Mouse (Mus musculus): ENCODE data around the gene Clcnka. TPM values are rescaled to one million over a fixed set of nuclear protein-coding genes. Genes with fewer than 3 reads are reported as not detected.

The Clcnka gene
- total RNA-seq, 1 experiment from 2014 or later = not detected

DNA sequence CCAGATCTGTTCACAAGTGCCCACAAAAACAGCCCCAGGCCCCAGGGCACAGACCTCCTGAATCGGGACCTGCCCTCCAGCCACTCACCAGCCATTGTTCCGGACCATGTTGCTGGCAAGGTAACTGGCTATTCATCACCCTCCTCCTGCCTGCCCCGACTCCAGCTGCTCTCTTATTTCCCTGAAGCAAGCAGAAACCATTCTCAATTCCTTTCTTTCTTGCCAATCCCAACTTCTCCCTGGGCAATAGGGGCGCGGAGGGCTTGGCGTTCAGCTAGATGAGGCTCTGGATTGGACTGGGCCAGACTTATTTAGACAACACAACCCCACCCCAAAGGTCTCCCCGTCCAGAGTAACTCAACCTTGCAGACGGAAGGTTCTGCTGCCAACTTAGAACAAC, 18.9 kb downstream of the Clcnka start:
- no peak for DNase-seq

DNA sequence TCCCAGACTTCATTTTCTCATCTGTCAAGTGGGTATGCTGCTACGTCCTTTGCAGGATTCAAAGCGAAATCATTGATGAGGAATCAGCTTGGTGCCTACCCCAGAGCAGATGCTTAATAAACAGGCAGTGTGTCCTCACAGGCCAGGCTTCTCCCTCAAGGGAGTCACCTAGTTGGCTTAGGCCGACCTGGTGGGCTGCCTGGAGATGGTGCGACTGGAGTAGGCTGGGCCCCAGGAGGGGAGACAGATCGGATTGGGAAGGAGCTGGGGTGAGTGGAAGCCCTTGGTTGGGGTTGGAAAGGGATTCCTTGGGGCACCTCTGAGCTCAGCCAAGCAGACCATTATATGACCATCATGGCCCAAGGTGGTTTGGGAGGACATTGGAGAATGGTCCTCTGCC, 26.1 kb downstream of the Clcnka start:
- peak; percentile 68 for DNase-seq

DNA sequence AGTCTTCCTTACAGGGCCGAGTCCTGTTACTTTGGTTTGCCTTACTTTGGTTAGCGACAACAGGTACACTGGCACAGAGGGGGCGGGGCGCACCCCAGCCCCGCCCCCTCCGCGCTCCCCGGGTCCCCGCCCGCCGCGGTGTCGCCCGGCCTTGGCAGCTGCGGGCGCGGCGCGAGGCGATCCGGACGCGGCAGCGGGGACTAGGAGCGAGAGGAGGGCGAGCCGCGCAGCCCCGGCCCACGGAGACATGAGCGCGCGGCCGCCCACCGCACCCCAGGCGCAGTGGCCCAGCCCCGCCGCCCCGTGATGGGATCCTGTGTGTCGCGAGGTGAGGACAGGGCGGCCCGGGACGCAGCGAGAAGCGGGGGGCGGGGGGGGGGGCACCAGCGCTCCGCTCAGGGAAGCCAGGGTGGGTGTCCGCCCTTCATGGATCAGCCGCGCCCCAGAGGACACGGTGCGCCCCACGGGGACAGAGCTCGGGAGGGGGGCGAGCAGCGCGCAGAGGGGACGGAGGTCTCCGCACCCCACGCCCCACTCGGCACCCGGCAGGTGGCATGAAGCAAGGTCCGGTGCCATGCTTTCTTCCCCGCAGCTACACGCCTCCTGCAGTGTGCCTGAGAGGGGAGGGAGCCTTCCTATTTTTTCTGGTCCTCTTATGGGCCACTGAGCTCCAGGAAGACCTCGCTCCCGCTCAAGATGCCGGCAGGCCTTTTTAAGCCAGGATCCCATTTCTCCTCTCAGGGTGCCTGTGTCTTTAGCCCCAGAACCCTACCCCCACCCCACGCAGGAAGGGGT, 30.3 kb downstream of the Clcnka start, which contains the start of gene Fam131c:
Gene Fam131c (plus strand): TSS at position 224 of the 795 bp plus-strand sequence.
- DNase-seq = peak; percentile 72

DNA sequence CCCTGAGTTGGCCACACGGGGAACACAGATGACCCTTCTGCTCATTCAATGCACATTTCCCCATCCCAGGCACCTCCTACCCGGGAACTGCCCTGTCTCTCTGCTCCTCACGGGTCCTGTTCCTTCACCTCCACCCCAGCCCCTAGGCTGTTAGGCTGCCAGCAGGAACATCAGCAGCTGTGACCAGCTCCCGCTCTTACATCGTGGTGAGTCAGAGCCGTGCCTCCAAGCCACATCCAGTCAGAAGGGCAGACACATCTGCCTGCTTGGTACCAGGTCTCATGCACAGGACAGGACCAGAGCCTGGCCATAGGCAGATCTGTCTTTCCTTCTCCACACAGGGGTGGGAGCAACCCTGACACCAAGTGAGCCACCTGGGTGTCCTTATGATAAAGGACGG, 32.6 kb downstream of the Clcnka start:
- DNase-seq = peak; percentile 62

DNA sequence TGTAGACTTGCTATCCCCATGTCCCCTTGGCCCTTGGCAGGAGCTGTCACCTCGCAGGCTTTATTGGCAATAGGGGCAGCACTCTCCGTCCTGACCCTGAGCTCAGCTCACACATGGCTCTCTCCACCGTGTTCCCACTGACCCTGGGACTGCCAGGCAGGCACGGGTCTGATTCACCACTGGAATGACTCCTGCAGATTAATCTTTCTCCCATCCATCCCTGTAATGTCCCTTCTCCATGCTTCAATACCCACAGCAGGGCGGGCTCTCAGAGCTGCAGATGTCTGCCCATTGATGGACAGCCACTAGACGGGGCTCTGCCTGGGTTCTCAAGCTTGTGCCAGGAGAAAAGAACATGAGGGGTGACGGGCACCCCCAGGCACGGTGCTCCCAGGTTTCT, 33.4 kb downstream of the Clcnka start:
- DNase-seq = peak; percentile 82

DNA sequence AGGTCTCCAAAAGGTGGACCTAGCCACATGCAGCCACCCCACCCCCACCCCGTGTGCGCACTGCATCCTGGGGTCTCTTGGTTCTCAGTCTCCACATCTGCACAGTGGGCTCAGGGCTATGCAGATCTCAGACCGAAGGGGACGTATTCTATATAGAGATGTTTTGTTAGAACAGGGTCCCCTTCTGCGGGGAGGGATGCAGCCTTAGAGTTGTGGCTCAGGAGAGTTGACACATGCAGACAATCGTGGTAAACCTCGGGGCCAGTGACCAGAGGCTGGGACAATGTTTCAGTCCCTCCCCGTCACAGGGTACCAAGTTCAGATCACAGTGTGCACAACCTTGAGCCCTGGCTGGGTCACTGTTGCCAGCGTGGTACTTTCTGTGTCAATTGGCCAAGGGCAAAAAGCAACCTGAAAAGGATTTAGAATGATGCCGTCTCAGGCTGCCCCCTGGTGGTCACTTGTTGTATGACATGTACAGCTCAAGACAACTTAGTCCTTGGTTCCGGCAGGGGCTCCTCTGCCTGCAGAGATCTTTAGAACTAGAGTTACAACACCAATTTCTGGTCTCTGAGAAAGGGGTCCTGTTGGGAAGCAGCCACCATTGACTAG, 35.5 kb downstream of the Clcnka start:
- peak; percentile 91 for DNase-seq

DNA sequence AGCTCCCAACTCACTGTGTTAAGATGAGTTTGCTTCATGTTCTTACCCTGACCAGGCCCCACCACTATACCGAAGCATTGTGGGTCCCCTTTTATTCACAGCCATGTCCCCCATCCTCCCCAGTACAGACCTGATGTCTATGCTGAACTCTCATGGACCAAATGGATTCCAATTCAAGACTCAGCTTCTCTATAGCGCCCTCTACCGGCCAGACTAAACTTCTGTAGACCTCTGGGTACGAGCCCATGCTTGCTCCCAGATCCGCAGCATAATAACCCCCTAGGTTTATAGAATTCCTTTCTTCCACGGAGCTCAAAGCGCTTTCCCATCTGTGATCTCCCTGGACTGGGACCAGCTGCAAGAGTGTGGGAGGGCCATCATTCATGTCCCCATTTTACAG, 37.7 kb downstream of the Clcnka start:
- DNase-seq = peak; percentile 77

DNA sequence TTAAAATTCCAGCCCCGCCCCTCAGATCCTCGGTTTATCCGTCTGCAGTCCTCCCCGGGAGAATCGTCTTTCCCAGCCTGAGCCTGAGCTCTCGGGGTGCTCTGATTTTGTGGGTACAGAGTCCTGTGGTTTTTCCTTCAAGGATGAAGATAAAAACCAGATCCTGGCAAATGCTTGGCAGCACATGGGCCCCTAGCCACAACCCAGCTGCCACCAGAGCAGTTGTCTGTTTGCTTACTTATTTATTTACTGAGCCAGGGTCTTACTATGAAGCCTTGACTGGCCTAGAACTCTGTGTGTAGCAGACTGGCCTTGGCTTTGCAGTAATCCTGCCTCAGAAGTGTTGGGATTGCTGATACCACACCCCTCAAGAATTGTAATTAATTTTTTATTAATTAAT, 39.3 kb downstream of the Clcnka start:
- DNase-seq = no peak

DNA sequence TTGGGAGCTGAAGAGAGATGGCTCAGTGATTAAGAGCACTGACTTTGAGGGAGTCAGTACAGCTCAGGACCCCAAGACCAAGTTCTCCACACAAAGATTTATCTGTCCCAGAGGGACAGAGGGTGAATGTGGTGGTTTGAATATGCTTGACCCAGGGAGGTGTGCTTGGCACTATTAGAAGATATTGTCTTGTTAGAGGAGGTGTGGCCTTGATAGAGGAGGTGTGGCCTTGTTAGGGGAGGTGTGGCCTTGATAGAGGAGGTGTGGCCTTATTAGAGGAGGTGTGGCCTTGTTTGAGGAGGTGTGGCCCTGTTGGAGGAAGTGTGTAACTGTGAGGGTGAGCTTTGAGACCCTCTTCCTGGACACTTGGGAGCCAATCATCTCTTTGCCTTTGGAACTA, 40.7 kb downstream of the Clcnka start:
- DNase-seq = no peak

DNA sequence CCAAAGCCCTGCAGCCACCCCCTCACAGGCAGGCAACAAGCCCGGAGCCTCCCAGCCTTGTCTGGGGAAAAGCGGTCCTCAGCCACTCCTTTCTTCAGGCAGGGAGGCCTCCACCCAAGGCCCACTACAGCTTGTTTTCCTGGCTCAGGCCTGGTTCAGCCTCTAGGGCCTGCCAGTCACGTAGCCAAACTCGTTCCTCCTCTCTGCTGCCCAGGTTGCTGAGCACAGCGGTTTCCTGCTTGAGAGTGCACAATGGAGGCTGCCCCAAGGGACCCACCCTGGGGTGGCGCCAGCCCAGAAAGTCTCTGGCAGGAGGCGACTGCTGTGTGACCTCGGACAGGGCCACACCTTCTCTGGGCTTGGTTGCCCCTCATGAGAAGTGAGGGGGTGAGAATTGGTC, 44.7 kb downstream of the Clcnka start:
- peak; percentile 68 for DNase-seq

DNA sequence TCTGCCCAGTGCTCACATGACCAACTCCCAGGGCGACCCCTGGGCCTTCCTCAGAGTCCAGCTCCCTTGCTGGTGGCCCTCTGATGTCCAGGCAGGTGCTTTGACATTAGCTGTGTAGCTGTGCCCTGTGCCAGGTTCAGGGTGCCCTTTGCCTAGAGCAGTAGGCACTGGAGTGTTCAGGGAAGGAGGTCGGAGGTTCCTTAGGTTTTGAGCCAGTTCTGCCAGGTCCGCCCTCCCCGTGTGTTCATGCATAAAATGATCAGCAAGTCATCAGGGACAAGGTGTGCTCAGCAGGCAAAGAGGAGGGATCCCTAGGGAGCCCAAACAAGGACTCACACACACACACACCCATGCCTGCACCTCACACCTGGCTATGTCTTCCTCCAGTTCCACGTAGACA, 45.5 kb downstream of the Clcnka start:
- DNase-seq = no peak

DNA sequence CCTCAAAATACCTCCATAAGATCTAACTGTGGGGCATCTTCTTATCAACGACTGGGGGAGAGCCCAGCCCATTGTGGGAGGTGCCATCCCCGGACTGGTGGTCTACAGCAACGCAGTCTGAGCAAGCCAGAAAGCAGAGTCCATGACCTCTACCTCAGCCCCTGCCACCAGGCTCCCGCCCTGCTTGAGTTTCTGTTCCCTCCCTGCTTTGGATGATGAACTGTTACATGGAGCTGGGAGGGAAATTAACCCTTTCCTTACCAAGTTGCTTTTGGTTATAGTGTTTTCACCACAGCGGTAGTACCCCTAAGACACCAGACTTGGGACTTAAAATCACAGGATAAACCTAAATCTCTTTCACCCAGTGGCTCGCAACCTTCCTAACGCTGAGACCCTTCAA, 46.6 kb downstream of the Clcnka start:
- no peak for DNase-seq

DNA sequence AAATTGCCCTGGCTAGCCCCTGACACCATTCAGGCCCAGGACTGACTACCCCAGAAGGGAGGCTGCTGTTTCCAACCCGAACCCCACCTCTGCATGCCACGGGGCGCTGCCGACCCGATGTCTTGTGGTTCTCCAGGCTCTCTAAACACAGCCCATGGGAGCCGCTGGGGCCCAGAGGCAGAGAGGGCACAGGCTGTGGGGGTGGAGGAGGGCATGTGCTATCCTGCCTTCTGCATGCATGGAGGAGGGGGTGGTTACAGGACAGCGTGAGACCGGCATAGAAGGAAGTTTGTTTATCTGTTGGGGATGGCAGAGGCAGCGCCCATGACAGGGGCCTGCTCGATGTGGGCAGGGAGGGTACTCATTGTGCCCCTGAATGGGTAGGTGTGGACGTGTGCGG, 48.5 kb downstream of the Clcnka start:
- no peak for DNase-seq

DNA sequence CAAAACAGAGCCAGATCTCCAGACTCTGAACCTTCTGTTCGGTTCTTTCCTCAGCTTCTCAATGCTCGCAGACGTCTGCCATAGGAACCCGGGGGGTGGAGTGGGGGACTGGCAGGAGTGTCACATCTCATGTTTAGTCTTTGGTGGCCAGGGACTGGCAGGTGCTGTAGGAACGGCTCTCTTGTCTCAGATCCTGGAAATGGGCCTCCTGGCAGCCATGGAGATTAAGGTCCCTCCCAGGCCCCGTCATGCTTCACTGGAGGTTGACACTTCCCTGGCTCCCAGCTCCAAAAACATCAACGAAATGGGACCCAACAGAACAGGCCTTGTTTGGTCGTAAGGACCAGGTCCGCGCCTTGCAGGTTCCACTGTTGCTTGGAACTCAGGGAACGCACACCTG, 49.9 kb downstream of the Clcnka start:
- no peak for DNase-seq

DNA sequence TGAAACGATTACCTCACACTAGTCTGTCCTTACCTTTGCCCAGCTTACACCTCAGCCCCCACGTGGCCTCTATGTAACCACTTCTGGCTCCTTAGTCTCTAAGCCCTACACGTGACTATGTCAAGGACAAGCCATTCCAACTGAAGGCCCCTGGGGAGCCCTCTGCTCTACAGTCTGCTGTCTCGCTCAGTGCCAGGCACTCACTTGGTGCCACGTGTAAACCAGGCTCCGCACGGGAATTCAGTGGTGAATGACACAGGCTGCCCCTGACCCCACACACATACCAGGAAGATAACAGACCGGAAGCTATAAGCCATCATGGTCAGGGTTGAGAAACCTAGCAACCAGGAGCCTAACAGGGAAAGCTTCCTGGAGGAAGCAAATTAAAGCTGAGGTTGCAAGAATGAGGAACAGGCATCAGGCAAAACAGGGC, 51.1 kb downstream of the Clcnka start:
- peak; percentile 78 for DNase-seq

DNA sequence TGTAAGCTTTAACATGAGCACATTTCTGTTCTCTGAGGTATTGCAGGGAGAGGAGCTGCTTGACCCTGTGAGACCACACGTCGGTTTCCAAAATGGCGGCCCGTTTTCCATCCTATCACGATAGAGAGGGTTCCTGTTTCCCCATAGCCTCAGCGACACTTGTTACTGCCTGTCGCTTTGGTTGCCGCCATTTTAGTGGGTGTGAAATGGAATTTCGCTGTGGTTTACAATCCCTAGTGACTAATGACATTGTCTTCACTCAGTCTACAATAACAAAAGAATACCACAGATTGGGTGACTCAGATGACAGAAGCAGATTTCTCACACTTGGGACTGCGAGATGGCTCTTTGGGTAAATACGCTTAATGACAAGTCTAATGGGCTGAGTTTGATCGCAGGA, 53.3 kb downstream of the Clcnka start:
- no peak for DNase-seq

DNA sequence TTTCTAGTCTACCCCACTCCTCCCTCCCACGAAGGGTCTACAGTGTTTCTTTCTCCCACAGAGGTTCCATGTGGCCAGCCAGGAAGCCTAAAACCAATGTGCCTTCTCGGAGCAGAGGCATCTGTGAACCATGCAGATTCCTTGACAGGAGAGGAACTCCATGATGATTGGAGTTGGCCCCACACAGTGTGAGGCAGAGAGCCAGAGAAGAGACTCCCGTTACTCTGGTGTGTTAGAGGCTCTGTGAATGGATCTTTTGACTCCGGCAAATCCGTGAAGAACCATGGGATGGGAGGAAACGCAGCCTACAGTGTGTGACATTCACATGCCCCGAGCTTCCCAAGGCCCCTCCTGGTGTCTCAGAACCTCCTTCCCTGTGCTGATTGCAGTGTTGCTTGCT, 55.0 kb downstream of the Clcnka start:
- no peak for DNase-seq

DNA sequence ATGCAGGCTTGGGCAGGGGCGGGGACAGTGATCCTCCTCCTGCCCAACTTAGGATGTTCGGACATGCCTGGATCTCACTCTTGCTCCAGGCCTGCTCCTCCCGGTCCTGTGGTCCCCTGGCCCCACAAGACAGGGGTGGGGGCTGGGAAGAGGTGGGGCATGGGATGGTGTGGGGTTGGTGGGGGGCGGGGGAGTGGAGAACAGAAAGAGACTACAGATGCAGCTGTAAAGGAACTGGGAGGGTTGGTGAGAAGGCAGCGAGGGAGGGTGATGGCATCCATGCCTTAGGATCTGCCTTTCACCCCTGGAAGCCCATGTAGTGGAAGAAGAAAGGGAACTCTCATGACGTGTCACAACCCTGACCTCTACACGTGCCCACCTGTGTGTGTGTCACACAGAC, 57.0 kb downstream of the Clcnka start:
- DNase-seq = no peak

DNA sequence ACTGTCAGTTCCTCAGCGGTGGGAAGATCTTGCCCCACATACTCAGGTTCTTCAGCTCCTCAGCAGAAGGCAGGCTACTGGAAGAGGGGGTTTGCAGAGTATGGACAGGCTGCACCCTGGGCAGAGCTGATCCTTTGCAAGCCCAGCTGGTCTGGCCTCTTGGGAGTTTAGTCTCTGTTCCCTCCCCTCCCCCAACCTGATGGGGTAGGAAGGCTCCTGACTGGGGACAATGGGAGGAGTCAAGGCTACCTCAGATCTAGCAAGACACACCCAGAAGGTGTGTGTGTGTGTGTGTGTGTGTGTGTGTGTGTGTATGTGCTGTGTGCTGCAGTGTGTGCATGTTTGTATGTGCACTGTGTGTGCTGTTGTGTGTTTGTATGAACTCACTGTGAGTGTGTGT, 59.7 kb downstream of the Clcnka start:
- no peak for DNase-seq

DNA sequence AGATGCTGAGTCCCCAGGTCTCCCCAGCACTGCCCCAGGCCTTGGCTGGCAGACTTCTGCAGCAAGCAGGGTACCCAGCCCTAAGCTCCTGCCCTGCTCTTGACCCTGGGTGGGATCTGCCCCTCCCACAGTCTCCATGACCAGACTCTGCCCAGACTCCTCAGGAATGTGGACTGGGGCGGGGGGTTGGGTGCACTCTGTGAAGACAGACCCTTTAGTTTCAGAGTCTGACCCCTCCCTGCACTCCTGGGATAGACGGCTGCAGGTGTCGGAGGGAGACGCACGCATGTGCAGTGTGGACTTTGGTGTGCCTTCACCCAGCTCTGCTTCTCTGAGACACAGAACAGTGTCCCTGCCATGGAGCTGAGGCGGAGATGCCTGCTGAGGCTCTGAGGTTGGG, 60.5 kb downstream of the Clcnka start:
- DNase-seq = no peak

DNA sequence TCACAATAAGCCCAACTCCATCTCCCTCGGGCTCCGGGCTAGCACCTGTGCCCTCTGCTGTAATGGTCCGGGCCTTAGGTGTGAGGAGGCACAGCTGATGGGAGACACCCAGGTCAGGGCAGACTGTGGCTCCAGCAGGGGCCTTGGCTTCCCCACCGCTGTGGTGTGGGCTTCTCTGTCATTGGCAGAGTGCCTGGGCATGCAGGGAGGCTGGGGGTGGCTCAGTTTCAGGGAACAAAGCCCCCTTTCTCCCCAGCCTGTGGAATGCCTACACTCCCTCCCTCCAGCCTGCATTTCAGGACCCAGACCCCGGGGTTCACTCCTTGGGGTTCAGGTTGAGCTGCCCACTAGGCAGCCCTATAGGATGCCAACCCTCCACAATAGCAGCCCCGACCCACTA, 62.3 kb downstream of the Clcnka start:
- DNase-seq = no peak

DNA sequence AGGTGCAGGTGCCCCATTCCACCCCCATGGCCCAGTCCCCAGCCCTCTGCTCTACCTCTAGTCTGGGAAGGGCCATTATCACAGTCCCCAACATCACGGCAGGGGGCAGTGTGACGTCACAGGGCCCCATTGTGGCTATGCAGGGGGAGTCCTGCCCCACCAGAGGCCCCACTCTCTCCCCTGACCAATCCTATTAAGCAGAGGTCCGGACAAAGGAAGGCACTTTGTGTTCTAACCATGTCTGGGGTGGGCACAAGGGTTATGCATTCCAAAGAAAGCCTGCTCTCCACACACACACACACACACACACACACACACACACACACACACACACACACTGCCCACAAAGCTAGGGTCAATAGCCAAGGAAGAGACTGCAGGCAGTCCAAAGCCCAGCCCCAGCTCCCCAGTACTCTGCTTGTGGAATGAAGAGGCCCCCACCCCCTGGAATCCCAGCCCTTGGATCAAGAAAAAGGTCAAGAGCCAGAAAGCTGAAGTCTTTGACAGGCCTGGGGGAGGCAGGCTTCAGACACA, 63.2 kb downstream of the Clcnka start:
- DNase-seq = no peak

DNA sequence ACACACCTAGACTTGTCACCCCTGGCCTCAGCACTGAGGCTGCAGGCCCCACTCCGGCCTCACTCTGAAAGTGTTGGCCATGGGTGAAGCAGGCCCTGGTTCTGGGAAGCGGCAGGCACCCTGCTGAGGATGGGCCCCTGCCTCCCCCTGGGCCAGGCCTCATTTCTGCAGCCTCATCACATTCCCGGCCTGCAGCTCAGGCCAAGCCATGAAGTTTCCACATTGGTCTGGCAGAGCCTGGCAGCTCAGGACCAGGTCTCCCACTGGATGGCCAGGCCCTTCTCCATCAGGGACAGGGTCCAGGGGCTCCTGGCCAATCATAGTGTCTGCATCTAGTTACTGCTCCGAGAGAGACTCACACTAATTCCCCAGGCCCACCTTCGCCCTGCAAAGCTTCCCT, 63.8 kb downstream of the Clcnka start:
- no peak for DNase-seq

Data from adrenal gland, postnatal 14 days (tissue).